Mouse (Mus musculus) macrophage (primary cell): ENCODE results near the gene Sipa1. TPM values are rescaled to one million over a fixed set of nuclear protein-coding genes. Genes with fewer than 3 reads are reported as not detected.

ENCODE experiments used
- H3K27ac ChIP-seq: fragments of 350-480 bp; formaldehyde crosslinking; 2 replicates; pipeline ENCODE4 v1.9.0; 2021
- H3K36me3 ChIP-seq: fragments of 350-480 bp; formaldehyde crosslinking; 2 replicates; pipeline ENCODE4 v1.9.0; 2021; ENCODE audit errors: inconsistent target
- H3K4me3 ChIP-seq: fragments of 350-480 bp; formaldehyde crosslinking; 2 replicates; pipeline ENCODE4 v1.9.0; 2021; ENCODE audit errors: inconsistent target
- H3K79me2 ChIP-seq: fragments of 350-480 bp; formaldehyde crosslinking; 2 replicates; pipeline ENCODE4 v1.9.0; 2021; ENCODE audit errors: inconsistent target
- WGBS: methylation state at CpG from one replicate; pipeline ENCODE4 v1.1.7; 2026; ENCODE audit warnings: inconsistent platforms; ENCODE audit not compliant: missing documents; 5-methylcytosine and 5-hydroxymethylcytosine counted together
- polyA plus RNA-seq: library from polyadenylated mRNA; stranded (reverse); fragments of 250-400 nt; gene quantifications from 3 replicates; pipeline ENCODE4 v1.2.4, GENCODE M21; 2018; ENCODE audit warnings: inconsistent platforms

Gene Sipa1
- polyA plus RNA-seq, 1 experiment from 2014 or later: 29.5 TPM

DNA sequence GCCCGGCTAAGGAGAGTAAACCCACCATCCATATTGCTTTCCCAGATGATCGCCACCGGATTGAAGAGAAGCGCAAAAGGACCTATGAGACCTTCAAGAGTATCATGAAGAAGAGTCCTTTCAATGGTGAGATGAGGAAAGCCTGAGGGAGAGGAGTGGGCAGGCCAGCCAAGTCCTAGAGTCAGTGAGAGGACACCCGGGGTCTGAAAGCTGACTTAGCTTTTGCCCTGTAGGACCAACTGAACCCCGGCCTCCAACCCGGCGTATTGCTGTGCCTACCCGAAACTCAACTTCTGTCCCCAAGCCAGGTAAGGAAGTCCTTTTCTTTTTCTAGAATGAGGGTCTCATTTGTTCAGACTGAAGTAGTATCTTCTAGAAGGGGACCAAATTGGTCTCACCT, 18.2 kb downstream of the Sipa1 start:
- peaks cover 35% of the 10 kb centered on the region; the same call in 1 of the 2 replicates for H3K79me2 ChIP-seq
- peaks cover 70% of the 10 kb centered on the region for H3K36me3 ChIP-seq
- H3K4me3 ChIP-seq: no peak overlapping the region
- WGBS: 96% methylated on average over 9 of the region's 9 CpGs
- H3K27ac ChIP-seq: no peak overlapping the region

DNA sequence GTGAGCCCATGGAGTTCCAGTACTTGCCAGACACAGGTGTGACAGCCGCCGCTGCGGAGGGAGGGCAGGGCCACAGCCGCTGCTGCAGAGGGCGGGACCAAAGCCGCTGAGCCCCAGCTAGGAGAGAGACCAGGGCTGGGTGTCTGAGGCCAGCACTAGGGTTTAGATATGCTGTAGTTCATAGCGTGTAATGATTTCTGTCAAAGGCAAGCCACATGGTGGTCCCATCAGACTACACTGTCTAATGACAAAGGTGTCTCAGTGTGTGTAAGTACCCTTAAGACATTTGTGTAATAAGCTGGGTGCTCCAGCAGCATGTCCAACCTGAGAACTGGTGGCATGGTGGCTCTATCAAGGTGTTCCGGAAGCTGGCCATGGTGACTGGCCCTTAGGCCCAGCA, 21.9 kb downstream of the Sipa1 start:
- H3K4me3 ChIP-seq: no peak overlapping the region
- WGBS: 95% methylated on average over 8 of the region's 8 CpGs
- no peak overlapping the region for H3K27ac ChIP-seq
- H3K79me2 ChIP-seq: peaks cover 61% of the 10 kb centered on the region
- H3K36me3 ChIP-seq: peaks cover 77% of the 10 kb centered on the region

DNA sequence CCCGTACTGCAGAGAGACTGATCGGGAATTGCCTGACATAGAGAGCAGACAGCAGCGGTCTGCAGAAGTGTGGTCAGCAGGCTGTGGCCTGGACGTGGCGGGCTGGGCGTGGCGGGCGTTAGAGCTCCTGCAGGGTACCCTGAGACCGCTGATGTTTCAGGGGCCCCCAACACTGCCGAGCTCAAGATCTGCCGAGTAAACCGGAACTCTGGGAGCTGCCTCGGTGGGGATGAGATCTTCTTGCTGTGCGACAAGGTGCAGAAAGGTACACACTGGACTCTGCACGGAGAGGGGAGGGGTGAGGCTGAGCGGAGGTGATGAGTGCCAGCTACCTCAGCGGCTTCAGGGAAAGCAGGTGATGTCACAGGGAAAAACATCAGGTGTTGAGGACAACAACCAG, 22.5 kb downstream of the Sipa1 start:
- WGBS: 96% methylated on average over 17 of the region's 17 CpGs

DNA sequence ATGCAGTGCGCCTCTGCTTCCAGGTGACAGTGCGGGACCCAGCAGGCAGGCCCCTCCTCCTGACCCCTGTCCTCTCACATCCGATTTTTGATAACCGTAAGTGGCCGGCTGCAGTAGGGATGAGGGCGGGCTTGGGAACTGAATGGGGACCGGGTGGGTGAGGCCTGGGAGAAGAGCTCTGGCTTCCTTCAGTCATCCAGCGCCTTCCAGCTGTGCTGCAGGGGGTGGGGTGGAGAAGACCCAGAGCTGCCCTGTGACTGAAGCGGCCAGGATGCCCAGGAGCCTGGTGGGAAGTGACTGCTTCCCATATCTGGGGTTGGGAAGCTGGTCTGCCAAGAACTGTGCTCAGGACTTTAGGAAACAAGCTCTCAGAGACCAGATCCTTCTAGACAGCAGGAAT, 23.2 kb downstream of the Sipa1 start:
- Histone ChIP-seq H3K27ac (no peak overlapping the region), H3K79me2 (peaks cover 59% of the 10 kb centered on the region), H3K4me3 (no peak overlapping the region), H3K36me3 (peaks cover 64% of the 10 kb centered on the region)
- 96% methylated on average over 6 of the region's 9 CpGs for whole genome bisulfite sequencing

More for the DNA sequence above, 22.5 kb downstream of the Sipa1 start:
- H3K4me3 ChIP-seq: no peak overlapping the region
- H3K36me3 ChIP-seq: peaks cover 71% of the 10 kb centered on the region
- H3K27ac ChIP-seq: no peak overlapping the region
- H3K79me2 ChIP-seq: peaks cover 61% of the 10 kb centered on the region

DNA sequence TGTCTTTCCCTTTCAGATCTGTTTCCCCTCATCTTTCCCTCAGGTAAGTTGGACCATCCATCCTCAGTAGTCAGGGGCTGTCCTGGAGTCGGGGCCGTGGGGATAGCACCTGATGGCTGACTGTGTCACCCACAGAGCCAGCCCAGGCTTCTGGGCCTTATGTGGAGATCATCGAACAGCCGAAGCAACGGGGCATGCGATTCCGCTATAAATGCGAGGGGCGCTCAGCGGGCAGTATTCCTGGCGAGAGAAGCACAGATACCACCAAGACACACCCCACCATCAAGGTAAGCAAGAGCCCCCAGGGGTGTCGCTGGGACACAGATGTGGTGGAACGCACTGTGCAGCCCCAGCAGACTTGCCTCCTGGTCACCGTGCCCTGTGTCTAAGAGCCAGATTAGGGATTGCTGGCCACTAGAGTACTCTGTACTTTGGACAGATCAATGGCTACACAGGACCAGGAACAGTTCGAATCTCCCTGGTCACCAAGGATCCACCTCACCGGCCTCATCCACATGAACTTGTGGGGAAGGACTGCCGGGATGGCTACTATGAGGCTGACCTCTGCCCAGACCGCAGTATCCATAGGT, 25.0 kb downstream of the Sipa1 start:
- 96% methylated on average over 18 of the region's 18 CpGs for WGBS
- peaks cover 47% of the 10 kb centered on the region for H3K36me3 ChIP-seq
- peak overlapping the region; percentile 82 for H3K4me3 ChIP-seq
- peaks cover 52% of the 10 kb centered on the region for H3K79me2 ChIP-seq
- peak overlapping the region; percentile 62 for H3K27ac ChIP-seq

DNA sequence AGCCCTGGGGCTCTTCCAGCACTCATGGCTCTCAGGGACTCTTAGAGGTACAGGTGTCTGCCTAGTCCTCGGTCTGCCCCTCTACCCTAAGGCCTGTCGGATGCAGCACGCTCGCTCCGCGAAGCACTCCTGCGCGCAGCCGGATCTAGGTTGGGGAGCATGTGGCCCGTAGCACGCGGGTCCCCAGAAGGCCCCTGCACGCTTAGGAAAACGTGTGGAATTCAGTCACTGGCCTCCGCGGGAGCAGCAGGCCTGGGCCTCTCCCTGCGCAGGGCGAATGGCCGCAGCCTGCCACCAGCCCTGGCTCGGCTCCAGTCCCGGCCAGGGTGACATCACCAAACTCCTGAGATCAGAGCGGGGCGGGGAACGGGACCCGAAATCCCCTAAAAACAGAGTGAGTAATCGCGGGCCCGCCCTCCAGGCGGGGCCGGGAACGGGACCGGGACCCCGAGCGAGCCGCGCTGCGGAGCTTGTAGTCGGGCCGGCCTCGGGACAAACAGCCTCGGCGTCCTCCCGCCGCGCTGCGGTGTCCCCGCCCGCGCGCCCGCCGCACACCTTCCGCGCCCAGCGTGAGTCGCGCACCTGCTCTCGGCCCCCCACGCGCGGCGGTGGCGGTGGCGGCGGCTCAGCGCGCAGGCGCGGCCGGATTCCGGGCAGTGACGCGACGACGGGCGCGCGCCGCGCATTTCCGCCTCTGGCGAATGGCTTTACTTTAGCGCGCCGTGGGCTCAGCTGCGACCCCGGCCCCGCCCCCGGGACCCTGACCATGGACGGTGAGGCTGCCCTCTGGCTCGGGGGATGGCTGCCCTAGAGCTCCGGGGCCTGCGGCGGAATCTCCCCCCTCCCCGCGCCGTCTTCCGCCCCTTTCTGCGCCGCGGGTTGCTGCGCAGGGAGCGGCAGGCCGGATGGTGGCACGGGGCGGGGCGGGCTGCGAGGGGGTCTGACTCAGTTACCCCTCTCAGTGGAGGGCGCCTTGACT, 26.1 kb downstream of the Sipa1 start, which contains the start of gene Rela:
TSS of gene Rela (plus strand) at position 415 of the 979 bp plus-strand sequence.
- Histone ChIP-seq H3K4me3 (peak within 1 kb of the TSS; percentile 82), H3K79me2 (peaks cover 41% of the 10 kb centered on the region), H3K27ac (peak within 1 kb of the TSS; percentile 90), H3K36me3 (peaks cover 37% of the 10 kb centered on the region)
- under 1% methylated on average over 68 of the region's 109 CpGs for WGBS

DNA sequence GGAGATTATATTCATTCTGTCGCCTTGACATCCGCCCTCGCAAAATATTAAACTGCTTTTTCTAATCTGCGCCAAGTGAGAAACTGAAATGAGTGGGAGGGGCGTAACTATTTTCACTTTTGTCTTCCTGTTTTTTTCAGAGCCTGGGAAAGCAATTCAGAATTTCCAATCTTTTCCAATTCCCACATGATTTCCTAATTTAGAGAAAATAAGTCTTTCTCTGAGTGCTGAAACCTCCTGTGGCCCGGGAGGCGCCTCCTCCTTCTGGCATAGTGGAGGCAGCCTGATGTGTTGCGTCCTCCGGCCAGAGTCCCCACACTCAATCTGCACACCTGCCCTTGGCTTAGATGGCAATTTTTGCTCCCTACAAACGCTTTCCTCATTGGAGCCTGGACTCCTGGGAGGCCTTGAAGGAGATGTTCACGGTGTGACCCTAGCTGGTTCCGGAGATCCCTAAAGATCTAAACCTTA, 26.9 kb downstream of the Sipa1 start:
- Histone ChIP-seq H3K27ac (peak overlapping the region; percentile 90), H3K79me2 (peaks cover 38% of the 10 kb centered on the region), H3K36me3 (peaks cover 30% of the 10 kb centered on the region), H3K4me3 (peak overlapping the region; percentile 40)
- 16% methylated on average over 12 of the region's 12 CpGs for WGBS

DNA sequence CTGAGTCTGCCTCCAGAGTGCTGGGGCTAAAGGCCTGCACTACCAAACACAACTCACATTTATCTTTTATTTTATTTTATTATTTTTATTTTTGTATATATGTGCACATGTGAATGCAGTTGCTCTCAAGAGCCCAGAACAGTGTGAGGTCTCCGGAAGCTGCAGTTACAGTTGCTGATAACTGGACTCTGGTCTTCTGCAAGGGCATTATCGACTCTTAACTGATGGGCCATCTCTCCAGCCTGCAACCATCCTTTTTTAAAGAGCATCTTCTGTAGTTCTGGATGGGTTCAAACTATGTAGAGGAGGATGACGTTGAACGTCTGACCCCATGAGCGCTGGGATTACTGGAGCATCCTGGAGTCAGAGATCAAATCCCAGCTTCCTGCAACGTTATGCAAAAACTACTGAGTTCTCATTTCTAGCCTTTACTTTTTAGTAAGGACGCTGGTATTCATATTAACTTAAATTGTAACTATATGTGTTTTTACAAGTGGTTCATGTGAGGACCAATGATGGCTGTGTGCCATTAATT, 27.4 kb downstream of the Sipa1 start:
- Histone ChIP-seq H3K79me2 (peaks cover 33% of the 10 kb centered on the region), H3K36me3 (peaks cover 26% of the 10 kb centered on the region), H3K4me3 (peak overlapping the region; percentile 40; the same call in 1 of the 2 replicates), H3K27ac (peak overlapping the region; percentile 90)
- WGBS: 54% methylated on average over 7 of the region's 7 CpGs

DNA sequence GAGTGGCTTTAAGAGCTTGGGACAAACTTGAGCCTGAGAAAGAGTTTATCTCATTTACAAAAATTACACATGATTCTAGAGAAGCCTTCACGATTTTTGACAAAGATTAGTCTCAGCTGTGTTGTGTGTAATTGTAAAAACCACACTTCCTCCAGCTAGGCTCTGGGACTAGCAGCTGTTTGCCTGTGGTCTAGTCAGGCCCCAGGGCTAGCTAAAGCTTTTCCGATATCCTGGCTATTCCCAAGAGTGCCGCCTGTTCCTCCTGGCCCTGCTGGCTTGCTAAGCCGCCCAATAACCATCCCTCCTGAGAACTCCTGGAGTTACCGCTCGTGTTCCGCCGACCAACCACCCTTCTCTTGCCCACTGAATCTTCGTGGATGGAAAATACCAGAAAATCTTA, 31.4 kb downstream of the Sipa1 start:
- H3K27ac ChIP-seq: no peak overlapping the region
- WGBS: 87% methylated on average over 9 of the region's 9 CpGs
- H3K4me3 ChIP-seq: no peak overlapping the region
- no peaks in the 10 kb centered on the region for H3K79me2 ChIP-seq
- H3K36me3 ChIP-seq: no peaks in the 10 kb centered on the region

DNA sequence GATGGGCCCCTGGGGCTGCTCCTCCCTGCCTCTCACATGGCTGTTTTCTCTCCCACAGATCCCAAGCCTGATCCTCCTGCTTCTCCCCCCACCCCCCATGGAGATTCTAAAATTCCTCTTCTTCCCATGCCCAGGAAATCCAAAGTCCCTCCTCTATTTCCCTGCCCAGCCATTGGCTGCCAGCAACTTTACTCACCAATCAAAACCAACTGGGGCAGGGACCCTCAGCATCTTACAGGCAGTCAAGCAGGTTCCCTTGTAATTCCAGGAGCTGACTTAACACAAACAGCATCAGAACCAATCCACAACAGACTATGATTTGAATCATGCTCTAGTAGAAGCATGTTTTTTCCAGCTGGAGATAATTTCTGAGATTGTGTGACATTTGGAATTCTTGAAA, 33.6 kb downstream of the Sipa1 start:
- Histone ChIP-seq H3K4me3 (no peak overlapping the region), H3K36me3 (no peaks in the 10 kb centered on the region), H3K79me2 (no peaks in the 10 kb centered on the region), H3K27ac (no peak overlapping the region)

DNA sequence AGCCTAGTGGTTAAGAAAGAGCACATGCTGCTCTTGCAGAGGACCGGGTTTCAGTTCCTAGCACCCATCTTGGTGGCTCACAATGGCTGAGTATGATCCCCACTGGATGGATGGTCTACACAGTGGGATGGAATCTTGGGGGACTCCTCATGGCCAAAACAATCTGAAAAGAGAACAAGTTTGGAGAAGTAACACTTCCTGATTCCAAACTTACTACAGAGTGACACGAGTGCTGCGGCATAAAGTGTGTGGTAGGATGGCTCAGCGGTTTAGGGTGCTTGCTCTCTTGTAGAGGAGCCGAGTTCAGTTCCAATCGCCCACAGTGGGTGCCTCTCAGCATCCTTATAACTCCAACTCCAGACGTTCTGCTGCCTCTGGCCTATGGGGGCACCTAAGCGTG, 38.2 kb downstream of the Sipa1 start:
- Histone ChIP-seq H3K36me3 (no peaks in the 10 kb centered on the region), H3K79me2 (no peaks in the 10 kb centered on the region), H3K27ac (no peak overlapping the region), H3K4me3 (no peak overlapping the region)
- 49% methylated on average over 8 of the region's 8 CpGs for whole genome bisulfite sequencing

DNA sequence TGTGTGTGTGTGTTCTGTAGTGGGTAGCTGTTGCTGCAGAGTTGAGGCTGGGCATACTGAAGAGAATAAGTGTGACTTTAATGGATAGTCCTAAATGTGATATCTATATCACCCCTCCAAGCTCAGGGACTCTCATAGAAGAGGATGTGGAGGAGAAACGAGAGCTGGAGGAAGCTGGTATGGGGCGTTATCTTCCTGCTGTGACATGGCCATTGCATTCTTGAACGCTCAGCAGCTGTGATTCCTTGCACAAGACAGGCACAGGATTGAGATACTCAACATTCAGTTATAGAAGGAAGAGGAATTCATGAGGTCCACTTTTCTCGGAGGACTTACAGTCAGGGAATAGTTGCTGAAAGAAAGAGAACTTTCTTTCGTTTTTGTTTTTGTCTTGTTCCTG, 41.6 kb downstream of the Sipa1 start:
- Histone ChIP-seq H3K79me2 (no peaks in the 10 kb centered on the region), H3K4me3 (no peak overlapping the region), H3K36me3 (no peaks in the 10 kb centered on the region), H3K27ac (peak overlapping the region; percentile 19; the same call in 1 of the 2 replicates)
- WGBS: 28% methylated on average over 5 of the region's 5 CpGs

DNA sequence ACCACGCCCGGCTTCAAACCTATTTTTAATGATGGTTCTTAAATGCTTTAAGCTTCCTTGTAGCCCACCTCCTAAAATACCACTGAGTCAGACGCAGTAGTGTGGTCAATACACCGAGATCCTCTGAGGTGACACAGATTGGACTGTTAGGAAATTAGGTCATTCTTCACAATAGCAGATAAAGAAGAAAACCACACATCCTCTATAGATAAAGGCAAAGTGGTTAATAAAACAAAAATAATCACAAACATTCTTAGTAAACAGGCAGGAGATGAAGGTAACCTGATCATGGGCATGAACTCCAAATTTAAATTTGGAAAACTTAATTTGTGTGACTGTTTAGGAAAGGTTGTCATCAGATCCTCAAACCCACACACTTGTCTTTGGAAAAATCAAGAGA, 43.5 kb downstream of the Sipa1 start:
- Histone ChIP-seq H3K36me3 (no peaks in the 10 kb centered on the region), H3K27ac (no peak overlapping the region), H3K79me2 (no peaks in the 10 kb centered on the region), H3K4me3 (no peak overlapping the region)
- WGBS: 83% methylated on average over 4 of the region's 4 CpGs

DNA sequence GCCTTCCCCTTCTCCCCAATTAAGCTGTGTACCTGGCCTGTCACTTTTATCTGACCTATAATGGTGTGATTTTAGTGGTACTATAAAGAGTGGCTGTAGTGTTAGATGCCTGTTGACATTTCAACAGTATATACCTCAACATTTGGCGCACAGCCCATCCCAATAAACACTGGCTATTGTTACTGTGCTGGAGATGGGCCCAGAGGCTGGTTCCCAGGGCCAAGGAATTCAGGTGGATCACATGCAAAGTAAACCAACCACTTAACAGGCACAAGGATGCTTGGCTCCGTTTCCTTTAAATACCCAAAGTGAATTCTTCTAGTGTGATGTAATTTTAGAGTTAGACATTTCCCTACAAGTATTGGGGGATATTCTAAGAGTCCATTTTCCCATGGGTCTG, 48.6 kb downstream of the Sipa1 start:
- H3K36me3 ChIP-seq: no peaks in the 10 kb centered on the region
- no peak overlapping the region for H3K4me3 ChIP-seq
- no peaks in the 10 kb centered on the region for H3K79me2 ChIP-seq
- 100% methylated on average over 2 of the region's 2 CpGs for WGBS
- no peak overlapping the region for H3K27ac ChIP-seq
